Mouse (Mus musculus) heart, adult 11 months (tissue): Measurements from ENCODE around the gene Ranbp6.

Experiments
- DNase-seq: peaks from one replicate; pipeline ENCODE4 v3.0.0; 2022

The Ranbp6 gene

GRCm38 (mm10) chr19:29812581-29813460, at the start of gene Ranbp6:
Ranbp6 (minus strand) TSS chr19:29812974.
- peak; percentile 99 for DNase-seq

GRCm38 (mm10) chr19:29860816-29861215, 48.0 kb upstream of the Ranbp6 start:
- peak; percentile 77 for DNase-seq

GRCm38 (mm10) chr19:29857267-29857666, 44.5 kb upstream of the Ranbp6 start:
- no peak for DNase-seq

GRCm38 (mm10) chr19:29853711-29854110, 40.9 kb upstream of the Ranbp6 start:
- peak; percentile 87 for DNase-seq

GRCm38 (mm10) chr19:29851036-29851690, 38.4 kb upstream of the Ranbp6 start:
- peak; percentile 57 for DNase-seq

- DNase-seq: peak; percentile 48
Measured at GRCm38 (mm10) chr19:29849924-29850551, 37.3 kb upstream of the Ranbp6 start.

- peak; percentile 70 for DNase-seq
Measured at GRCm38 (mm10) chr19:29844036-29844661, 31.4 kb upstream of the Ranbp6 start.

GRCm38 (mm10) chr19:29843641-29844035, 30.9 kb upstream of the Ranbp6 start:
- peak; percentile 15 for DNase-seq

GRCm38 (mm10) chr19:29842973-29843372, 30.2 kb upstream of the Ranbp6 start:
- peak; percentile 29 for DNase-seq

GRCm38 (mm10) chr19:29840642-29841041, 27.9 kb upstream of the Ranbp6 start:
- peak; percentile 94 for DNase-seq

- peak; percentile 87 for DNase-seq
Measured at GRCm38 (mm10) chr19:29838636-29839135, 25.9 kb upstream of the Ranbp6 start.

GRCm38 (mm10) chr19:29838171-29838570, 25.4 kb upstream of the Ranbp6 start:
- DNase-seq: peak; percentile 57

GRCm38 (mm10) chr19:29835364-29836034, 22.7 kb upstream of the Ranbp6 start:
- DNase-seq: peak; percentile 23

GRCm38 (mm10) chr19:29830911-29831310, 18.1 kb upstream of the Ranbp6 start:
- DNase-seq: no peak

GRCm38 (mm10) chr19:29828558-29828957, 15.8 kb upstream of the Ranbp6 start:
- no peak for DNase-seq

- peak; percentile 84 for DNase-seq
Measured at GRCm38 (mm10) chr19:29826686-29827085, 13.9 kb upstream of the Ranbp6 start.

GRCm38 (mm10) chr19:29825003-29825402, 12.2 kb upstream of the Ranbp6 start:
- DNase-seq: no peak

- DNase-seq: peak; percentile 91
Measured at GRCm38 (mm10) chr19:29824034-29824700, 11.4 kb upstream of the Ranbp6 start.

GRCm38 (mm10) chr19:29823456-29824010, 10.8 kb upstream of the Ranbp6 start:
- DNase-seq: peak; percentile 62

- DNase-seq: peak; percentile 76
Measured at GRCm38 (mm10) chr19:29820966-29821365, 8.2 kb upstream of the Ranbp6 start.

GRCm38 (mm10) chr19:29810022-29810421, 2.8 kb downstream of the Ranbp6 start:
- no peak for DNase-seq
